In the genomic region with DNA sequence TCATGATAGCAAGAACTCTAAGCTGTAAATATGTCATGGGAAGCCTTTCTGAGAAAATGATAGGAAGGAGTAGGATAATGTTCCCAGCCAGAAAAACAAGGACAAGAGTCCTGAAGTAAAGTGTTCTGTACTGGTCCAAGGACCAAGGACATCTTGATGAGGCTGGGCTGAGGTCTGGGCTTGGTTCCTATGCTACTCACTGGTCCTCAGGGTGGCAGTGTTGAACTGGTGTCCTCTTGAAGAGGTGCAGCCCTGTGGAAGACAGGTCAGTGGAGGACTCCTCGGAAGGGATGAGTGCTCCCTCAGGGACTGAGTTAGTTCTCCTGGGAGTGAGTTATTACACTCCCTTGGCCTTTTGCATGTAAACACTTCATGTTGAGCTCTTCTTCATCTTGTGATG, we compare ENCODE assay signal across 9 mouse cellular contexts.
A peak's percentile ranks its signal among the peaks of the same experiment; 100 is the strongest.
DNase-seq lines count a peak whose midpoint lies in the region; ATAC-seq lines count a peak whose summit lies in the region.
"Had no signal": no experiment of that assay in that cellular context is flagged by ENCODE, and none has a peak within 500 bp of the region (broad histone marks: within the 10 kb centered on the region; RNA-seq: fewer than 3 reads in every experiment).

No protein-coding gene starts in this region.

- H3K4me2 ChIP-seq in forebrain, embryonic 13.5 days = no peak overlapping the region
- no peak overlapping the region for H3K4me2 ChIP-seq in hindbrain, embryonic 14.5 days (replicated peaks)
- H3K4me2 ChIP-seq: embryonic facial prominence, embryonic 12.5 days; limb, embryonic 12.5 days had no signal

- H3K4me3 ChIP-seq in forebrain, embryonic 13.5 days = no peak overlapping the region
- H3K4me3 ChIP-seq in hindbrain, embryonic 14.5 days (replicated peaks; ENCODE audit: low read length) = no peak overlapping the region
- H3K4me3 ChIP-seq: embryonic facial prominence, embryonic 12.5 days; limb, embryonic 12.5 days had no signal

- intact Hi-C loops in heart, postnatal 10 days (cut with DNase I) = no loop called here

- H3K27me3 ChIP-seq in forebrain, embryonic 13.5 days = no peaks in the 10 kb centered on the region
- H3K27me3 ChIP-seq in hindbrain, embryonic 14.5 days (ENCODE audit: control insufficient read depth, insufficient read depth, low read length) = no peaks in the 10 kb centered on the region
- H3K27me3 ChIP-seq: embryonic facial prominence, embryonic 12.5 days; limb, embryonic 12.5 days had no signal

- H3K27ac ChIP-seq in forebrain, embryonic 13.5 days = no peak overlapping the region
- no peak overlapping the region for H3K27ac ChIP-seq in hindbrain, embryonic 14.5 days
- H3K27ac ChIP-seq: embryonic facial prominence, embryonic 12.5 days; limb, embryonic 12.5 days had no signal

- 76% methylated on average over 1 of the region's 1 CpGs for WGBS in forebrain, embryonic 13.5 days
- 39% methylated on average over 1 of the region's 1 CpGs for WGBS in hindbrain, embryonic 14.5 days

- no peaks in the 10 kb centered on the region for H3K36me3 ChIP-seq in forebrain, embryonic 13.5 days (ENCODE audit: poor library complexity, severe bottlenecking)
- H3K36me3 ChIP-seq in hindbrain, embryonic 14.5 days (replicated peaks; ENCODE audit: control insufficient read depth, insufficient read depth) = no peaks in the 10 kb centered on the region
- H3K36me3 ChIP-seq: embryonic facial prominence, embryonic 12.5 days; limb, embryonic 12.5 days had no signal

- ATAC-seq in cerebellum, adult (ENCODE audit: insufficient number of reproducible peaks, low FRiP score, low TSS enrichment) = peak; percentile 78; the same call in 1 of the 2 replicates
- ATAC-seq in forebrain, embryonic 13.5 days = no peak
- no peak for ATAC-seq in hindbrain, embryonic 14.5 days (ENCODE audit: low FRiP score)

- no peak overlapping the region for H3K9ac ChIP-seq in forebrain, embryonic 13.5 days
- H3K9ac ChIP-seq in hindbrain, embryonic 14.5 days = no peak overlapping the region
- H3K9ac ChIP-seq: embryonic facial prominence, embryonic 12.5 days; limb, embryonic 12.5 days had no signal

- no peaks in the 10 kb centered on the region for H3K4me1 ChIP-seq in forebrain, embryonic 13.5 days
- H3K4me1 ChIP-seq in hindbrain, embryonic 14.5 days (replicated peaks; ENCODE audit: control insufficient read depth, insufficient read depth, low read length) = no peaks in the 10 kb centered on the region
- H3K4me1 ChIP-seq: embryonic facial prominence, embryonic 12.5 days; limb, embryonic 12.5 days had no signal

- no peaks in the 10 kb centered on the region for H3K9me3 ChIP-seq in forebrain, embryonic 13.5 days (replicated peaks)
- no peaks in the 10 kb centered on the region for H3K9me3 ChIP-seq in hindbrain, embryonic 14.5 days (ENCODE audit: control insufficient read depth, low read length)
- H3K9me3 ChIP-seq: embryonic facial prominence, embryonic 12.5 days; limb, embryonic 12.5 days had no signal

- DNase-seq in right cerebral cortex, postnatal 14 days = peak; percentile 6
- no peak for DNase-seq in right cerebral cortex, postnatal 4 days
- peak; percentile 53 to 60 for DNase-seq in heart, postnatal 10 days
- DNase-seq in lung, postnatal 25 days (ENCODE audit: low spot score) = peak; percentile 64
- DNase-seq in hindbrain, embryonic 14.5 days (ENCODE audit: low spot score) = no peak

Comparison
In these comparisons a context has a peak if more than half of its experiments do, and no peak if none do; other contexts are left out.
1. DNase-seq: peak in right cerebral cortex, postnatal 14 days (single experiment), heart, postnatal 10 days (2 of 2) and lung, postnatal 25 days (single experiment); none in right cerebral cortex, postnatal 4 days (single experiment) and hindbrain, embryonic 14.5 days (single experiment).